Mouse (Mus musculus) liver, adult (tissue): ENCODE results near the gene Ccl20.

Experiments used
- GATA4 ChIP-seq: IDR thresholded peaks from 2 replicates; pipeline ENCODE4 v1.6.1; 2014; ENCODE audit warnings: mild to moderate bottlenecking, low read length; ENCODE audit not compliant: insufficient replicate concordance

Gene Ccl20

DNA sequence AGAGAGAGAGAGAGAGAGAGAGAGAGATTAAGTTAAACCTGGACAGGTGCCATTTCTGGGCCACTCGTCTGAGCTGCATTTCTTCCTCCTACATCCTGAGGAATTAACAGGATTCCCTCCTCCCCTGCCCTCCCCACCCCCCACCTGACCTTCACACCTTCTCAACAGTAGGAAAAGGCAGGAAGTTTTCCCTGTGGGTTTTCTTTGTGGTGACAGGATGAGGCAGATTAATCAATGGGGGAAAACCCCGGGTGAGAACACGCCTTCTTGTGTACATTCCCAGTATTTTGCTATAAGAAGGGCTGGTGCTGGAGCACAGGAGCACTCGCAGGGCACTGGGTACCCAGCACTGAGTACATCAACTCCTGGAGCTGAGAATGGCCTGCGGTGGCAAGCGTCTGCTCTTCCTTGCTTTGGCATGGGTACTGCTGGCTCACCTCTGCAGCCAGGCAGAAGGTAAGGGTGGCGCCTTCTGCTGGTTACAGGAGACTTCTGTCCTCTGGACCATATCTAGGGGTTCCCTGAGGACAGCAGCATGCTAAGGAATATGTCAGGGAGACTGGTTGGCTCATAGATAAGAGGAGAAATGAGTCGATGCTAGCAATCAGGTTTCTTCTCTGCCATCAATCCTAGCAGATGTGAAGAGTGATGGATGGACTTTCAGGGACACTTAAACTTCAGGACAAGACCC, at the start of gene Ccl20:
Gene Ccl20 (plus strand): TSS at position 320 of the 691 bp plus-strand sequence.
- TF ChIP-seq GATA4, result no peak

DNA sequence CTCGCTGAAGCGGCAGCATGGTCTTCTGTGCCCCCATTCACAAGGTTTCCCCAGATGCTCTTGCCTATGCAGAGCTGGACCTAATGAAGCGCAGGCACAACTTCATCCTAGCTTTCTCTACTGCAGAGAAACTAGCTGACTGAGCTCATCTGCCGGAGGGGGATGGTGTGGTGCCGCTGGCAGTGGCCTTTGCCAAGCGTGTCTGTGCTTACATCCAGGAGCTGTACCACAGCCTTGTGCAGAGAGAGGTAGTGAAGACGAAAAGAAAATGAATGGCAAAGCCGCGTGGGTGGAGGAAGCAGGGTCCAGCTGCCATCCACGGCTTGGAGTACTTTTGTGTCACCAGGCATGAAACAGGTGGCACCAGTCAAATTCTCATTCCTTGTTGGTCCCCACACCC, 49.4 kb upstream of the Ccl20 start:
- TF ChIP-seq GATA4, result no peak

DNA sequence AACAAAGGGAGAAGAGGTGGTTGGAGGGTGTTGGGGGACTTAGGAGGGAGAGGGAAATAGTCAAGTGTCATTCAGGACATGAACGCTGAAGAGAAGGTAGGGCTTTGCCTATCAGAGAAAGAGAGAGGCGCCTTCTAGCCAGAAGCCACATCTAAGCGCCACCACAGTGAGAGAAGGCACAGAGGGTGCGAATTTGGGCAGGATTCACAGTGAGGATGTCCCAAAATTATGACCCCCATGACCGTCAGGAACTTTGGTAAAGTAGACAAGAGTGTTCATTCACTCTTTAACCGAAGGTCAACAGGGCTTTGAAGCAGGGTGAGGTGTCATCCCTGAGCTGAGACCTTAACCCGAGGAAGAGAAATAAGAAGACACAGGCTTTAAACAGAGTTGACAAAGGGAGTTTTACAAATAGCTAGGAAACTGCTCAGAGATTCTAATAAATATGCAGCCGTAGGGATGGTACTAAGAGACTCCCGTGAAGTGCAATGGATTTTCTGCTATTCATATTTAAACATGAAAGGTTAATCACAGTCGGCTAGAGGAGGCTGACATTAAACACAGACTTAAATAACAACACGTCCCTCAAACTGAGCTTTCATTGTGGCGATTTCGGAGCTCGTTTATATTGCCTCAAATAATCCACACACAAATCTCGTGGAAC, 40.9 kb upstream of the Ccl20 start:
- no peak for TF ChIP-seq GATA4

DNA sequence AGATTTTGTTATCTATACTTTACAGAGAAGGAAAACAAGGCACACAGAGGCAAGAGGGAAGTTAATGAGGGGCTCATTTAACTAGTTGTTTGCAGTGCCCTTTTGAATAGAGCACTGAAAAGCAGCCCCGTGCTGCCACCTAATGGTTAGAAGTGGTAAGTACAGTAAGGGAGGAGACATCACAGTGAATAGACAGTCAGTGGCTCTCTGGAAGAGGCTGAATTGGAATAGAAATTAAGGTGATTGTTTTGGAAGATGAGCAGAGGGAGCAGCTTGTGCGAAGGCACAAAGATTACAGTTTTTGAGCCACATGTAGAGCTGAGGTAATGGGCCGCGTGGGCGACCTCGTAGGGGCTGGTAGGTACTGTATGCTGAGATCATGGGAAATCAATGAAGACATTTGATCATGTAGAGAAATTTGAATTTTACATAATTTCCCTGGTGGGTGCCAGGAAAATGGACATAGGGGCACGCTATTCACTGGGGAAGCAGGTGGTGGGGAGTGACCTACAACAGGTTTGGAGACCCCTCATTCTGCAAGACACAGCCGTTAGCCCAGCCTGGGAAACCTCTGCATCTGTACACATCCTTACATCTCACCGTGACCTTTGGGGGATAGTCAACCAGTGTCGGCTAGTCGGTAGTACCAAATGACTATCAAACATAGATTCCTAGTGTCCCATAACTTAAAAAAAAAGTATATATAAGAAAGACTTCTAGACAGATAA, 40.2 kb upstream of the Ccl20 start:
- no peak for TF ChIP-seq GATA4

DNA sequence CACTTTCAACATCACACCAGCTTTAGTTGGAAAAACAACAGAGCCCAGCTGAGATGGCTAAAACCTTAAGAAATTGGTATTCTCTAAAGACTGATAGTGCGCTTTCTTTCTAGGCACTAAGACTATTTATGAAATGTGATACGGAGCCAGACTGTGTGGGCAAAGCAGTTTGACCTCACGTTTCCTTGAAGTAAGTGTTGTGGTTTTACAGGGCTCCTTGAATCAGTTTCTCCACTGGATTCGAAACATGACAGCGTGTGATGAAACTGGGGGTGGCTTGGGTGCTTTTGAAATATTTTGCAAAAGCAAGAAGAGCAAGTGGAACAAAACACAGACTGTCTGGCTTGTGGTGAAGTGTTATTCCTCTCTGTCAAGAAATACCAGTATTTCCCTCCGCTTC, 39.5 kb upstream of the Ccl20 start:
- TF ChIP-seq GATA4, result no peak

DNA sequence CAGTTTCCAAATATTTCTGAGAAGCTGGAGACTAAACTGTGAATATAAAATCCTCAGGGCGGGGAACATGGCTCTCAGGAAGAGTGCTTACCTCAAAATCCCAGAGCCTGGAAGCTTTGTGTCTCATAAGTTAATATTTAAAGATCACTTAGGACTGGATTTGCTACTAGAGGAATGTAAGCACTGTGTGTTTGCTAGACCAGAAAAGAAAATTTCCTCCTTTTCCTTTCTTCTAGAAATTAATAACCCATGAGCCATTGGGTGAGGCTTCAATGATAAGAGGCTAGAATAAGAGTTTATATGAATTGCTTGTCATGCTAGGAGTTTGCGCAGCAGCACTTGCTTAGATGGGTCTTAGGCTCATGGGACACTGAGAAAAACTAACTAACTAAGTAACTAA, 31.8 kb upstream of the Ccl20 start:
- TF ChIP-seq GATA4, result no peak

DNA sequence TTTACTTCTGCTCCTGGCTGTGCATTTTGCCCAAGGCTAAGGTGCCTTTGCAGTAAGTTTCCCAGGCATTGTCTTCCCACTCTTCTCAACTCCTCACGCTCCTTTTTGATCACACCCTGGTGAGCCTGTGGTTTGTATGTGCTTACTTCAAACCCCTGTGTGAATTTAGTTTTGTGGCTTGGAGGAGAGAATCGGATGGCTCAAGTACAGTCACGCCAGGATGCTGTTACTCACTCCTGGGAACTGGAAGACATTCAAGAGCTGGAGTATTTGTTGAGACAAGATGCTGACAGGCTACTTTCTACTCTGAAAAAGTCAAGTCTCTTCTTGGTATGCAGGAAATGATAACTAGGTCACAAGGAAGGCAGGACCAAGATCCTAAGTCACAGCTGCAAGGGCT, 25.3 kb upstream of the Ccl20 start:
- TF ChIP-seq GATA4, result no peak

DNA sequence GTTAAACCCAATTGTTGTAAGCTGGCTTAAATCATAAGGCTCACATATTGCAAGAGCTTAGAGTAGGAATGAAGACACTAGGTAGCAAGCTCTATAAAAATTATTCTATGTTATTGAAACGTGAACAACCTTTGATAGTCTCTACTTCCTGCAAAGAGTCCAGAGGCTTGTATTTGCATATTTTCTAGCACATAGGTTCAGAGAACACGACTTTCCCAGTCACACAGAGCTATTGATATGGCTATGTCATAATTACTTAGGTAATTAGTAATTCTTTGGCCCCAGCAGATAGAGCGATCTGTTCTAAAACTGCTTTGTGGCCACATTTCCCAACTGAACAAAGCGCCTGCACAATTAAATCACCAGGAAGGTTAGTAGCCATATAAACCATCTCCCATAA, 19.6 kb upstream of the Ccl20 start:
- no peak for TF ChIP-seq GATA4

DNA sequence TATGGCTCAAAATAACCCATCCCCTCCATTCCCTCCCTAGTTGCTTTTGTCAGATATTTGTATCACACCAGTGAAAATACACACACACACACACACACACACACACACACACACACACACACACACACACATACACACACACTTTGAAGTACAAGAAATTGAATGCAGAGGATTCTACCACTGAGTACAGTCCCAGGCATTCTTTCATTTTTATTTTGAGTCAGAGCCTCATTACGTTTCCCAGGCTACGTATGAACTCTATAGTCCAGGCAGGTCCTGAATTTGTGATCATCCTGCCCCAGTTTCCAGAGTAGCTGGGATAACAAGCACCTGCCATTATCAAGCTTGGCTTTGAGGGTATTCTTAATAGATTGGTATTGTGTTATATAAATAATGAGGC, 17.4 kb upstream of the Ccl20 start:
- no peak for TF ChIP-seq GATA4

DNA sequence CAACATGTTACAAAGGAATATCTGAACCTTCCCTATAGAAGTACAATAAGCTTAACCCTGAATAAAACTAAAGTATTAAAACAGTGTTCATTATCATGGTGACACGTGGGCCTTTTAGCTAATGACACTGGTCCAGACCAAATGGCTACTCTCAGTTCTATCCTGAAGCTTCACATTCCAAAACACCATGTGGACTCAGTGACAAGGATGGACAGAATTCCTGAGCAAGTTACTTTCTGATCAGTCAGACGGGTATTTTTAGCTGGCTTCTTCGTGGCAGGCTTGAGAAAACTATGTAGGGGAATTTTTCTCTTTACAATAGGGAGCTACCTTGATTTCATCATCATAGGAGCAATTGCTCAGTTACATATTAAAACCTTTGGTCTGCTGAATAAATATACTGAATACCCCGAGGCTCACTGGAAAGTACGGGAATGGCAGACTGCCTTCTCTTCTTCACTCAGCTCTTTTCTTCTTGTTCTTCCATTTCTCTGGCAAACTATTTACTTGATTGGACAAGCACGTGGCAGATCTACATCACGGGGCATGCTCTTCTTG, 16.9 kb upstream of the Ccl20 start:
- no peak for TF ChIP-seq GATA4

DNA sequence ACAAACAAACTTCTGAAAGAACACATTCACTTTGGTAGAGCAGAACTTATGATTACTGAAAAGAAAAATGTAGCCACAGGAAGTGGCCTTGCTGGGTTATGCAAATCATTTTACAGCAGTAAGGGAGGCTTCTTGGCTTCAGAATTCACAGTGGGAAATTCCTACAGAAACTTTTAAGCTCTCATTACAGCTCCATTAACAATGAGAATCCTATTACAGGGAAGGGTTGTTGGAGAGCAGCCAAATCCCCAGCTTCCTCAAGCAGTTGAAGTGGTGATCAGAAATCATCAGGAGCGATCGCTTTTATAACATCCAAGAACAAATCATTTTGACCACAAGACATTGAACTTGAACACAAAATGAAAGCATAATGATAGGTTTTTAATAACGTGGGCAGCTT, 14.7 kb upstream of the Ccl20 start:
- TF ChIP-seq GATA4, result no peak

DNA sequence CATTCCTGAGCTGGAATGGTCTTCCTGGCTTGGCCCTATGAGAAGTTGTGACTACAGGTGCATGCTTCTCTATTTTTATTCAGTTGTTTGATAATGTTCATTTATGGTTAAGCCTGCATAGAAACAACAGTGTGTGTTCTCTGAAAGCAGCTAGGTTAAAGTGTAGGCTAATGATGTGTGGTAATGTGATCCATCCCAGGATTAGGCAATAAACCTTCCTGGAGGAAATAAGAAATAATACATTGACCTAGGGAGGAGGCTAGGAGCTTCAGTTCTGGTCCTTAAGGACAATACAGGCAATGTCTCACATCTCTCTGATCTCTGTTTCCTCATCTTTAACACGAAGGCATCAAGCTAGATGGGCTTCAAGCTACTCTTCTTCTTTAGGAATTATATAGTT, 11.1 kb upstream of the Ccl20 start:
- TF ChIP-seq GATA4, result no peak

DNA sequence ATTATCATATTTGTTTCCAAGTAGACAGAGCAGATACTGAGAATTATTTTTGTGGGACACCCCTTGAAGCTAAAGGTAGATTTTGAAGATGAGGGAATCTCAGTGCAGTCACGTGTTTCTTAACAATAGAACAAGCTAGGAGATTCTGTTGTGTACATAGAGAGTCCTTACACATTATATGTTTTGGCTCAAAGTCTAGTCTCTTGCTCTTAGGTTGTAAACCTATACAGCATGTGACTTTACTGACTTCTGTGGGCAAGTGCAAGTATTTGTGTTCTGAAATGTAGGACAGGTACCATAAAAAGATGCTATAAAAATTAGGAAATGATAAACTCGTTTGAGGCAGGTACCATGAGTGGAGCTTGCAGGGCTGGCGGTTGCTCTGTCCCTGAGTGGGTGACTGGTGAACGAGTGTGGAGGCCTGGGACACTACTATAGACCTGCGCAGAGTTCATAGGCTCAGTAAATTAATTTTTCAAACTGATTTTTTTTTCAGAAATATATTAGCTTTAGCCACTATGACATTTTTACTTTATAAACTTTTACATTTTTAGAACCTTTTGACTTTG, 9.1 kb upstream of the Ccl20 start:
- no peak for TF ChIP-seq GATA4

DNA sequence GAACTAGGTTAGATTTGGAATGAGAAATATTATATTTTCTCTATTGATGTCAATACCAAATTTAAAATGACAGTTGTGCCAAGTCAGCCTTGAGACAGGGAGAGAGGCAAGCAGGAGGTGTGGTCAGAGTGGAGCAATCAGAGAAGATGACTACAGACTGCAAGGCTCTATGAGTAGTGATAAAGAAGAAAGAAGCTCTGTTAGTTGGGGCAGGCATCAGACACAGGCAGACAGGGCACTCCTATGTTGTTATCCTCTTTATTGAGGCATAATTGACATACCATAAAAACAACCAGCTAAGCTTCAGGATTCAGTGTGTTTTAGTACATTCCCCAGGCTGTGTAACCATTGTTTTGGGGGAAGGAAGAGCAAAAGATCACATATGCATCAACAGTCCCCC, 5.6 kb upstream of the Ccl20 start:
- no peak for TF ChIP-seq GATA4

DNA sequence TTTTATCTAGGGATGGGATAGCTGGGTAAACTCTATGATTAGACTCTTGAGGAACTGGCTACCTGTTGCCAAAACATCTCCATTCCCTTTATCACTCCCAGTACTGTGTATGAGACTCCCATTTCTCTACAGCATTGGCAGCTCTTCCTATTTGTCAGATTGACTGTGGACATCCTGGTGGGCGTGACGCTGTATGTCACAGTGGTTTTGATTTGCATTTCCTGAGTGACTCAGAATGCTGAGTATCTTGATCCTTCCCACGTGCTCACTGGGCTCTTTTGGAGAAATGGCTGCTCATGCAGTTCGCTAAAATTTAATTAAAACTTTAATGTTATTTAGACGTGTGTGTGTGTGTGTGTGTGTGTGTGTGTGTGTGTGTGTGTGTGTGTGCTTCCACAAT, 4.8 kb upstream of the Ccl20 start:
- TF ChIP-seq GATA4, result no peak

DNA sequence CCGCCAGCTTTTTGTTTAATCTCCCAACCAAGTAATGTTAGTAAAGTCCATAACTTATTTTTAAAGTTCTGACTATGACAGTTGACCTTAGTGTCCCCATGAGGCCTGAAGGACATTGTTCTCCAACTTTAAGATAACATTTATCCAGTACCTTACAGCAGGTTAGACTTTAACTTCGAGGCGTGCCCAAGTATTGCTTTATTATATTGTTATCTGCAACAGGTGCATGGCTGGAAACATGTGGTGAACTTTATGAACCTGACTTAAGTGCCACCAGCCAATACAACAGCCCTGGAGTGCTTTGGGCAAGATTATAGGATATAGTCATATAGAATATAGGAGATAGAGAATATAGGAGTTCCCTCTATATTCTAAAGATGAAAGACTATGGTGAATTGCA, 651 bp downstream of the Ccl20 start:
- no peak for TF ChIP-seq GATA4

DNA sequence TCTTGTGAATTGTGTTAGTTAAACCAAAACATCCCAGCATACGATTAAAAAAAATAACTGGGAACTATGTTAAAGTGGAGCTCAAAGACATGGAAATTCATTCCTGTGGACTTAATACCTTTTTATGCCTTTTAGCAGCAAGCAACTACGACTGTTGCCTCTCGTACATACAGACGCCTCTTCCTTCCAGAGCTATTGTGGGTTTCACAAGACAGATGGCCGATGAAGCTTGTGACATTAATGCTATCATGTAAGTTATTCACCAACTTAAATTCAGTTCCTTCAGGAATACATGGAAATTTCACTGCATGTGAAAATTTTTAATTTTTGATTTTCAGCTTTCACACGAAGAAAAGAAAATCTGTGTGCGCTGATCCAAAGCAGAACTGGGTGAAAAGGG, 1.1 kb downstream of the Ccl20 start:
- TF ChIP-seq GATA4, result no peak
